Mouse (Mus musculus) small intestine, adult 2 months (tissue): ENCODE measurements around the gene Kmt5a.

Experiments used
- CTCF ChIP-seq: fragments of 200-500 bp; IDR thresholded peaks from 2 replicates; pipeline ENCODE4 v1.5.1; 2012; ENCODE audit warnings: low read depth, mild to moderate bottlenecking, control low read depth, inconsistent platforms, low read length, moderate library complexity, mixed read lengths; ENCODE audit not compliant: insufficient replicate concordance, insufficient read length; ENCODE audit errors: extremely low read depth
- POLR2A ChIP-seq: fragments of 200-500 bp; IDR thresholded peaks from 2 replicates; pipeline ENCODE4 v1.6.1; 2012; ENCODE audit warnings: low read depth, mild to moderate bottlenecking, control low read depth, inconsistent platforms, low read length, moderate library complexity

DNA sequence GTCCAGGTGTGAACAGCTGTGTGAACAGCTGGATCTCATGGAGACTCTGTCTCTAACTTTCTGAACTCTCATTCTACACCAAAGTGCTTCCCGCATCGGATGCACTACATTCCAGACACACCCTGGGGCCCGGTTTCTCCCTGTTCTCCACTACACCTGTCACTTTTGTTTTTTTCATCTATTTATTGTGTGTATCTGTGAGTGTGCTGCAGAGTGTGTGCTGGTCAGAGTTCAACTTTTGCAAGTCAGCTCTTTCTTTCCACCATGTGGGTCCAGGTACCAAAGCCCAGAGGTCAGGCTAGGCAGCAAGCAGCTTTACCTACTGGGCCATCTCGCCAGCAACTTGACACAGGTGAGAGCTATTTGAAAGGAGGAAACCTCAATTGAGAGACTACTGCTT lies 65.5 kb downstream of the Kmt5a start:
- TF ChIP-seq CTCF (no peak), POLR2A (no peak)
